Mouse (Mus musculus): ENCODE measurements around the gene Ube2q1.

DNA sequence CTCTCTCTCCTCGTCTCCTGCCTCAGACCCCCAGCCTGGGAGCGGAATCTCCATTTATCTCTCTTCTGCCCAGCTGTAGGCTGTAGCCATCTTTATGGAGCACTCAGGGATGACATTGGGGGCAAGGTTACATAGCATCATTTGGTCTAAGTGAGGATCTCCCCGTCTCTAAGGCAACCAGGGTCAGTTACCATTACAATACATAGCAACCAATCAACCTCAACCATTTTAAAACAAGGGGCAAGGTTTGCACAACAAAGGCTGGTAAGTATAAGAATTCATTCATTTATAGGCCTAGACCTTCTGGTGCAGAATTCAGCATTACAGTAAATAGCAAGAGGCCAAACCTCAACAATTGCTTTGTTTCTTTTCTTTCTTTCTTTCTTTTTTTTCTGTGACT lies 52.9 kb downstream of the Ube2q1 start:
- no peak for TF ChIP-seq CTCF (IDR thresholded peaks at IDR 0.05; ENCODE audit: borderline replicate concordance, control insufficient read depth, extremely low read depth, insufficient read depth, low read length, poor library complexity)
- TF ChIP-seq POLR2A (IDR thresholded peaks at IDR 0.05; ENCODE audit: control insufficient read depth, extremely low read depth, insufficient read depth, low read length, poor library complexity): no peak
